Mouse (Mus musculus) spleen, adult 2 months (tissue): ENCODE data around the gene Srgap2. TPM values are rescaled to one million over a fixed set of nuclear protein-coding genes. Genes with fewer than 3 reads are reported as not detected.

Experiments used
- DNase-seq, 2 experiments: peaks; one replicate each; pipeline versions ENCODE4 v3.0.0 to v3.0.0-alpha.2; 2012 to 2021; ENCODE audit warnings: low spot score in 2 of 2, low read depth in 1 of 2
- H3K27ac ChIP-seq: fragments of 200-500 bp; 2 replicates; pipeline ENCODE4 v1.5.1; 2012; ENCODE audit warnings: low read length, inconsistent platforms; ENCODE audit not compliant: insufficient read depth
- H3K27me3 ChIP-seq: fragments of 200-500 bp; 2 replicates; pipeline ENCODE4 v1.6.1; 2012; ENCODE audit warnings: mild to moderate bottlenecking, moderate library complexity, low read length, inconsistent platforms; ENCODE audit not compliant: control insufficient read depth, insufficient read depth
- H3K36me3 ChIP-seq: fragments of 200-500 bp; 2 replicates; pipeline ENCODE4 v1.6.1; 2012; ENCODE audit warnings: mild to moderate bottlenecking, low read length, inconsistent platforms; ENCODE audit not compliant: control insufficient read depth, insufficient read depth
- H3K4me1 ChIP-seq: fragments of 200-500 bp; 2 replicates; pipeline ENCODE4 v1.6.1; 2011; ENCODE audit warnings: inconsistent platforms; ENCODE audit not compliant: control insufficient read depth, insufficient read depth, insufficient read length
- H3K4me3 ChIP-seq: fragments of 200-500 bp; 2 replicates; pipeline ENCODE4 v1.5.1; 2011; ENCODE audit warnings: mild to moderate bottlenecking, inconsistent platforms; ENCODE audit not compliant: insufficient read depth, insufficient read length; ENCODE audit errors: extremely low read depth
- CTCF ChIP-seq: fragments of 200-500 bp; IDR thresholded peaks from 2 replicates; pipeline ENCODE4 v1.5.1; 2011; ENCODE audit warnings: mild to moderate bottlenecking, inconsistent platforms; ENCODE audit not compliant: insufficient read depth, insufficient read length, insufficient replicate concordance; ENCODE audit errors: extremely low read depth
- POLR2A ChIP-seq: fragments of 200-500 bp; IDR thresholded peaks from 2 replicates; pipeline ENCODE4 v1.6.1; 2011; ENCODE audit warnings: low read depth, low read length, inconsistent platforms
- WGBS: fragments of 180-500 bp; shearing (Covaris S2); methylation state at CpG from one replicate; pipeline ENCODE4 v1.1.7; 2018; 5-methylcytosine and 5-hydroxymethylcytosine counted together
- polyA plus RNA-seq: library from polyadenylated mRNA; depleted of rRNA; stranded (reverse); fragments of >200 nt; gene quantifications from 2 replicates; pipeline ENCODE4 v1.2.3, GENCODE M21; 2012

Gene Srgap2
- polyA plus RNA-seq, 1 experiment: 11.0 TPM

- Histone ChIP-seq H3K36me3 (no peaks in the 10 kb centered on the region), H3K4me3 (no peak overlapping the region), H3K4me1 (peaks cover 9% of the 10 kb centered on the region), H3K27me3 (no peaks in the 10 kb centered on the region), H3K27ac (peak overlapping the region; percentile 18; the same call in 1 of the 2 replicates)
- under 1% methylated on average over 3 of the region's 3 CpGs for WGBS
- no peak for TF ChIP-seq CTCF
- no peak for TF ChIP-seq POLR2A
- peak; percentile 44 to 63 for DNase-seq
These were observed 142.7 kb downstream of the Srgap2 start for GRCm38 (mm10) chr1:131384406-131384805.

- peaks cover 19% of the 10 kb centered on the region for H3K4me1 ChIP-seq
- H3K36me3 ChIP-seq: no peaks in the 10 kb centered on the region
- no peak for DNase-seq
- H3K27me3 ChIP-seq: no peaks in the 10 kb centered on the region
- no peak overlapping the region for H3K27ac ChIP-seq
- no peak overlapping the region for H3K4me3 ChIP-seq
- TF ChIP-seq CTCF (no peak), POLR2A (no peak)
- WGBS: 83% methylated on average over 2 of the region's 2 CpGs
These were observed 145.0 kb downstream of the Srgap2 start for GRCm38 (mm10) chr1:131382184-131382583.

- TF ChIP-seq CTCF (no peak), POLR2A (no peak)
- no peak for DNase-seq
- no peaks in the 10 kb centered on the region for H3K36me3 ChIP-seq
- no peak overlapping the region for H3K4me3 ChIP-seq
- H3K4me1 ChIP-seq: peaks cover 19% of the 10 kb centered on the region
- no peak overlapping the region for H3K27ac ChIP-seq
- no peaks in the 10 kb centered on the region for H3K27me3 ChIP-seq
- 23% methylated on average over 1 of the region's 1 CpGs for WGBS
These were observed 146.9 kb downstream of the Srgap2 start for GRCm38 (mm10) chr1:131380254-131380653.

- 16% methylated on average over 1 of the region's 1 CpGs for WGBS
- TF ChIP-seq POLR2A (no peak), CTCF (no peak)
- no peaks in the 10 kb centered on the region for H3K36me3 ChIP-seq
- no peaks in the 10 kb centered on the region for H3K27me3 ChIP-seq
- no peak overlapping the region for H3K4me3 ChIP-seq
- H3K27ac ChIP-seq: no peak overlapping the region
- DNase-seq: no peak
- peaks cover 16% of the 10 kb centered on the region for H3K4me1 ChIP-seq
These were observed 148.2 kb downstream of the Srgap2 start for GRCm38 (mm10) chr1:131378914-131379474.

GRCm38 (mm10) chr1:131378081-131378913, 148.9 kb downstream of the Srgap2 start:
- Histone ChIP-seq H3K27ac (no peak overlapping the region), H3K4me1 (peaks cover 16% of the 10 kb centered on the region), H3K36me3 (no peaks in the 10 kb centered on the region), H3K27me3 (no peaks in the 10 kb centered on the region), H3K4me3 (no peak overlapping the region)
- DNase-seq: no peak
- TF ChIP-seq CTCF (no peak), POLR2A (no peak)
- WGBS: 54% methylated on average over 7 of the region's 7 CpGs

GRCm38 (mm10) chr1:131365832-131366231, 161.3 kb downstream of the Srgap2 start:
- 16% methylated on average over 1 of the region's 1 CpGs for WGBS
- TF ChIP-seq POLR2A (no peak), CTCF (no peak)
- no peak overlapping the region for H3K27ac ChIP-seq
- DNase-seq: peak; percentile 22 to 28
- peaks cover 5% of the 10 kb centered on the region for H3K4me1 ChIP-seq
- no peaks in the 10 kb centered on the region for H3K36me3 ChIP-seq
- no peaks in the 10 kb centered on the region for H3K27me3 ChIP-seq
- H3K4me3 ChIP-seq: no peak overlapping the region

- 56% methylated on average over 3 of the region's 3 CpGs for WGBS
- Histone ChIP-seq H3K4me1 (peaks cover 5% of the 10 kb centered on the region), H3K27ac (no peak overlapping the region), H3K4me3 (no peak overlapping the region), H3K36me3 (no peaks in the 10 kb centered on the region), H3K27me3 (no peaks in the 10 kb centered on the region)
- DNase-seq: no peak
- TF ChIP-seq CTCF: no peak
- TF ChIP-seq POLR2A: no peak
These were observed 162.7 kb downstream of the Srgap2 start for GRCm38 (mm10) chr1:131364432-131364831.
